Mouse (Mus musculus) gastrocnemius, postnatal 25 days (tissue): ENCODE results near the gene Cep78. TPM values are rescaled to one million over a fixed set of nuclear protein-coding genes. Genes with fewer than 3 reads are reported as not detected.

Experiments used
- DNase-seq: peaks from one replicate; pipeline ENCODE4 v3.0.0; 2022
- total RNA-seq, 2 experiments: library from RNA; stranded (reverse); gene quantifications; 1 replicate in 1 of 2; 2 replicates in 1 of 2; pipeline ENCODE4 v1.2.3; 2021

Gene Cep78
- total RNA-seq, 2 experiments from 2014 or later = 1.9 to 2.5 TPM

DNA sequence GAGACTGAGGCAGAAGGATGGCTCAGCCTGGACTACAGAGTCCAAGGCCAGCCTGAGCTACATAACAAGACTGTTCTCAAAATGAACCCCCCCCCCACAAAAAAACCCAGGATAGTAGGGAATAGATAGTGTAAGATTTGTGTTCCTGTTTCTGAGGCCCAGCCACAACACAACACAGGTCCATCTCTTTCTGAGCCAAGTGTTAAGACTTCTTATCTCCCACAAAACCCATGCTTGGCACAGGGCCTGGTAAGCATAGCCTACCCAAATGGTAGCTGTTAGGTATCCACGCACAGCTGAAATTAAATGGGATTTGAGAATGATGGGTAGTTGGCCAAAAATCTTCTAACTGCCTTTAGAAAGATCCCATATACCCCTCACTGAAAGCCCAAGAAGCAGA is 74.3 kb downstream of the Cep78 start:
- no peak for DNase-seq

DNA sequence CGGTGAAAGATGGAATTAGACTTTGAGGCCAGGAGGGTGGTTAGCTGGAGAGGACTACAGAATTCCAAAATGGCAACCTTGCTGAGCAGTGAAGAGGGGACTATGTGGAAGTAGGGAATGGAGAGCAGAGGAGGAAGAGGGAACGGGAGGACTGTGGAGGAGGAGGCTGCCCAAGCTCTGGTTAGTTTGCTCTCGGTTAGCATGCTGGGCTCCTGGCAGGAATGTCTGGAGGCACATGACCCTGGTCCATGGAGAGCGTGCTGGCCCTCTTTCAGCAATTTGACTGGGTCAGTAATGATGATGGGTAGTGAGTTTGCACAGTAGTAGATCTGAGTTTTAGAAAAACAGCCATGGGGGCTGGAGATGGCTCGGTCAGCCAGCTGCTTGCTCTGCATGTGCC is 76.8 kb downstream of the Cep78 start:
- DNase-seq = no peak

Other genes with a start within 250 kb of the Cep78 start
- gene Psat1, start 37.7 kb downstream of the Cep78 start, total RNA-seq = 1 to 10 TPM; 2.7 to 7.2 TPM
- gene Gnaq, start 147.8 kb upstream of the Cep78 start, total RNA-seq = 10 to 100 TPM; 11.6 to 11.8 TPM